Mouse (Mus musculus): ENCODE measurements around the gene Wnt1. TPM values are rescaled to one million over a fixed set of nuclear protein-coding genes. Genes with fewer than 3 reads are reported as not detected.
A peak's percentile ranks its signal among the peaks of the same experiment; 100 is the strongest.
"Not testable (repeated sequence)": the region's sequence is repeated elsewhere in the genome, so short reads cannot be mapped to it uniquely, and the experiment has no call there.

Gene Wnt1
- 0.04 and 0.09 TPM in 2 replicates for polyA plus RNA-seq (2012; rRNA removed)

DNA sequence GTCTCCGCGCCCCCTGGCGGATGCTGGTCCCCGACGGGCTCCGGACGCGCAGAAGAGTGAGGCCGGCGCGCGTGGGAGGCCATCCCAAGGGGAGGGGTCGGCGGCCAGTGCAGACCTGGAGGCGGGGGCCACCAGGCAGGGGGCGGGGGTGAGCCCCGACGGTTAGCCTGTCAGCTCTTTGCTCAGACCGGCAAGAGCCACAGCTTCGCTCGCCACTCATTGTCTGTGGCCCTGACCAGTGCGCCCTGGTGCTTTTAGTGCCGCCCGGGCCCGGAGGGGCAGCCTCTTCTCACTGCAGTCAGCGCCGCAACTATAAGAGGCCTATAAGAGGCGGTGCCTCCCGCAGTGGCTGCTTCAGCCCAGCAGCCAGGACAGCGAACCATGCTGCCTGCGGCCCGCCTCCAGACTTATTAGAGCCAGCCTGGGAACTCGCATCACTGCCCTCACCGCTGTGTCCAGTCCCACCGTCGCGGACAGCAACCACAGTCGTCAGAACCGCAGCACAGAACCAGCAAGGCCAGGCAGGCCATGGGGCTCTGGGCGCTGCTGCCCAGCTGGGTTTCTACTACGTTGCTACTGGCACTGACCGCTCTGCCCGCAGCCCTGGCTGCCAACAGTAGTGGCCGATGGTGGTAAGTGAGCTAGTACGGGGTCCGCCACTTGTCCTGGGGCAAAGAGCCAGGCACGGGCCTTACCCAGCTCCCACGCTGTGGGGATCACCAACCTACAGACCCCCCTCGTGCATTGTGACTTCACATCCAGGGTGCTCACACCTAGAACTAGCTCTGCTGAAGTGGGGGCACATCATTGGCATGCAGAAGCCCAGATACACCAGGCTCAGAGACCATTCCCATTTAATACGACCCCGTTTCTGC is at the start of gene Wnt1:
Wnt1 (plus strand) TSS at position 197 of the 875 bp plus-strand sequence.
- DNase-seq (ENCODE audit: low spot score) = no peak

DNA sequence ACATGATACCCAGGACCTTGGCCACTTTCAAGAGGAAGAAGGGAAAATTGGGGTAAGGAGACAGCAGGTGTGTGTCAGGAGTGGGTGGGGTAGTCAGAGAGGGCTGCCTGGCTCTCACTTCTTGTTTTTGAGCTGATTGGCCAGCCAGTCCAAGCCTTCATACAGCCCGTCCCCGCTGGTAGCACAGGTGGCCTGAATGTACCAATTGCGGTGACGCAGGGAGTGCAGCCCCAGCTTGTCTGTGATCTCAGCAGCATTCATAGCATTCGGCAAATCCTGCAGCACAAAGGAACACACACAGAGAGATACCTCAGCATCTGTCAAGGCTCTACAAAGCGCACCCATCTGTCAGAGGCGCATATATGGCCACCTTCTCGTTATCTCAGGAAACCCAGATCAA is 49.4 kb upstream of the Wnt1 start:
- DNase-seq (ENCODE audit: low spot score) = no peak

DNA sequence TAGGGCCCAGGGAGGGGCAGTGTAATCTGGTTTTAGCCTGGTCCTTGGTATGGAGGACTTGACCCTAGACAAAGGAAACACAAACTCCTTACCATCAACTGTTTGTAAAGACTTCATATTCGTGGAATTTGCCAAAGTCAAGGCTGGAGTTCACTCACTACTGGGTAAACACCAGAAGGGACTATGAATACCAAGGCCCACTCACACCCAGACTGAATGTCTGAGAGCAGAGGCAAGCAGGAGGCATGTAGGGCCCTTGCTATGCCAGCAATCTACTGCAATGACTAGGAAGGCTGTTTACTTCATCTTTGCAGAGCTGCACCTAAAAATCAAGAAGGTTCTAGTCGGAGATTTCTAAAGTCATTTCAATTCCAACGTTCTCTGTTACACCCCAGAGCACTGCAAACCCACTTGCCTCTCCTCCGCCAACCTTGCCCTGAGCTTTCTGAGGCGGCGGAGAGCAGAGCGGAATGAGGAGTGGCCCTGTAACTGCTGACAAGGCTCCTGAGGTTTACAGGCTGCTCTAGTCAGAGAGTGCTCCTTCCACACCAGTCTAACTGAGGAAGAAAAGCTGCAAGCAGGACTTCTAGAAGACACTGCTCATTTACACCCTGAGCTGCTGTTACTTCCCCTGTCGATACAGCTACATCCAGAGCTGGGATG is 46.8 kb upstream of the Wnt1 start:
- no peak for DNase-seq (ENCODE audit: low spot score)

DNA sequence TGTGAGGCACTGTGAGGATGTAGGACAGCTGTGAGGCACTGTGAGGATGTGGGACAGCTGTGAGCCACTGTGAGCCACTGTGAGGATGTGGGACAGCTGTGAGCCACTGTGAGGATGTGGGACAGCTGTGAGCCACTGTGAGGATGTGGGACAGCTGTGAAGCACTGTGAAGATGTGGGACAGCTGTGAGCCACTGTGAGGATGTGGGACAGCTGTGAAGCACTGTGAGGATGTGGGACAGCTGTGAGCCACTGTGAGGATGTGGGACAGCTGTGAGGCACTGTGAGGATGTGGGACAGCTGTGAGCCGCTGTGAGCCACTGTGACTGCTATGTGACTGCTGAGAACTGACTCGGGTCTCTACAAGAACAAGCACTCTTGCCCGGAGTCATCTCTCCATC is 45.8 kb upstream of the Wnt1 start:
- not testable (repeated sequence) for DNase-seq (ENCODE audit: low spot score)

DNA sequence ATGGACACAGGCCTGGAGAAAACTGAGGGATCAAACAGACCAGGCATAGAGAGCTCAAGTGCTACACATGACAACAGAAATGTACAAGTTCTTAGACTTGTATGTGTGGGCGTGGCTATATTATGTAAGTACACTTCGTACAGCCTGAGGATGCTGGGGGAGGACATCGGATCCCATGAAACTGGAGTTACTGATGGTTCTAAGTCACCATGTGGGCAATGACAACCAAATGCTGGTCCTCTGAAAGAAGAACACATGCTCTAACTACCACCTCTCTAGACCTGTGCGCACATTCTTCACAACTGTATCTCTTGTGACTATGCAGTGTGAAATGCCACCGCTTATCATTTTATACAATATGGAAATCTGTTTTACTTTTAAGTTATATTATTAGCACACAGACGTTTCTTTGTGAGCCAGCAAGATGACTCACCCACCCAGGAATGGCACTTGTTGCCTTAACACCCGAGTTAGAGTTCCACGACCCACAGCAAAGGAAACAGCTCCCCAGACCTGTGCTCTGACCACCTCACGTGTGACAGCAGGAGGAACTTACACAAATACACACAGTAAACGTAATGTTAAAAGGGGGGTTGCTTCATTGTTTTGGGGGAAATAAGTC is 43.2 kb upstream of the Wnt1 start:
- no peak for DNase-seq (ENCODE audit: low spot score)

DNA sequence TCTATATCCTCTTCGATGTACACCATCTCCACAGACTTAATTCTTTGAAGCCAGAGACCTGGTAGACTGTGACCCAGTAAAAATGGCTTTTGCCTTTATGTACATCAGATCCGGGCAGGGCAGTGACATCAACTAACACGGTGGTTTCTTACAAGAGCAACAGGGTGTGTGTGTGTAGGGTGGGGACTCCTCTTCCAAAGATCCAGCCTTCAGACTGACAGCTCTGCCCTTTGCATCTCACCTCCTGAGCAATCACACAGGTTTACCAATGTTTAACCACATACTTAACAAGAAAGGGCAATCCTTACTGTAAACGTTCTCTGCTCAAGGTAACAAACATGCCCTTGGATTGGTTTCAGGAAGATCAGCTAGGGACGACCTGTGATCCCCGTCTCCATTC is 42.4 kb upstream of the Wnt1 start:
- DNase-seq (ENCODE audit: low spot score) = no peak

DNA sequence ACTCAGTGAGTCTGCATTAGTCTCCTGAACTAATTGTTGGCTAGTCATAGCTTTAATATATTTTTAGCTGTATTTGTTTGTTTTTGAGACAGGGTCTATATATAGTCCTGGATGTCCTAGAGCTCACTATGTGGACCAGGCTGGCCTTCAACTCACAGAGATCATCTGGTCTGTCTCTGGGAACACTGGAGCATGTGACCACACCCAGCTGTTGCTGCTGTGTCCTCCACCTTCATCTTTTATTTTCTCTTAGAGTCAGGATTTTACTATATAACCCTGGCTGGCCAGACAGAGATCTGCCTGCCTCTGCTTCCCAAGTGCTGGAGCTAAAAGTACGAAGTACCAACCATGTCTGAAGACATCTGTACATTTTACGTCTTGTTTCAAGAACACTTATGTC is 40.6 kb upstream of the Wnt1 start:
- no peak for DNase-seq (ENCODE audit: low spot score)

DNA sequence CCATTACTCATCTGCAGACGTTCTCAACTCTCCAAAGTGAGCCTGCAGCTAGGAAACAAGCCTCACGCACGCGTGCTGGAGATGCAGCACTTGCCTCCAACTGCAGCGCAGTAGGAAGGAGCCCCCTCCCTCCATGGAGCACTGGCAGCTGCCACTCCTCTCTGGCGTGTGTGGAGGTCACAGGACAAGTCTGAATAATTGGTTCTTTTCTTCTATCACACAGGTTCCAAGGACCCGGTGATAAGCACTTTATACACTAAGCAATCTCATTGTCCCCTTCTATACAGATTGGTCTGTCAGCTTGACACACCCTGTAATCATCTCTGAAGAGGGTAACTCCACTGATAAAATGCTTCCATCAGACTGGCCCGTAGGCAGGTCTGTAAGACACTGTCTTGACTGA is 36.6 kb upstream of the Wnt1 start:
- DNase-seq (ENCODE audit: low spot score) = no peak

DNA sequence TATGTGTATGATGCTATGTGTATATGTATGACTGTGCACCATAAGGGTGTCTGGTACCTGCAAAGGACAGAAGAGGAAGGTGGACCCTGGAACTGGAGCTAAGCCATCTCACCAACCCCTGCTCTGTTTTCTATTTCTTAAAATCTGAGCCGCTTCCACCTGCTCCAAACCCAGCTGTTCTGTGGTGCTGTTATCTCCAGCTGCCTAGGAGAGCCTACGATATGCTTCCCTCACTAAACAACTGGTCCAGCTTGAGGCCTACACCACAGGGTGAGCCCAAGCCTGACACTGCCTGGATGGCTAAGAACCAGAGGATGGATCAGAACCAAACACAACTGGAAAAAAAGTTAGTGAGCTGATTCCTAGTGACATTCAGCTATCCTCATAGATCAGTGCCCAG is 35.5 kb upstream of the Wnt1 start:
- DNase-seq (ENCODE audit: low spot score) = no peak

DNA sequence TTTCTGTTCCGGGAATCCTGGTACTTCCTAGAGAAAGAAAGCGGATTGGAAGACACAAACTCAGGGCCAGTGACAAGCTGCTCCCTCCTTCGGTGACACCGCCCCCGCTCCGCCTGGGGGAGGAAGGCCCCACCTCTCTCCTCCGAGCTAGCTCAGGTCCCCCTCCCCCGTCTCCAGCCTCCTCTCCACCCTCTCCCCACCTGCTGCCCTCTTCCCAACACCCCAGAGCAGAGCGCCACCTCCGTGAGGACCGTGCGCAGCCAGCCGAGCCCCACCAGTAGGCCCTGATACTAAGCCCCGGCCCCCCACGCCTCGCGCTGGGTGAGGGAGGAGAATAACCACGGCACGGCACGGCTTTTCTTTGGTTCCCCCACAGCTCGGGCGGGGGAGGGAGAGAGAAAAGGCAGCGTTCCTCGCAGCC is 27.4 kb upstream of the Wnt1 start:
- peak; percentile 54 for DNase-seq (ENCODE audit: low spot score)

DNA sequence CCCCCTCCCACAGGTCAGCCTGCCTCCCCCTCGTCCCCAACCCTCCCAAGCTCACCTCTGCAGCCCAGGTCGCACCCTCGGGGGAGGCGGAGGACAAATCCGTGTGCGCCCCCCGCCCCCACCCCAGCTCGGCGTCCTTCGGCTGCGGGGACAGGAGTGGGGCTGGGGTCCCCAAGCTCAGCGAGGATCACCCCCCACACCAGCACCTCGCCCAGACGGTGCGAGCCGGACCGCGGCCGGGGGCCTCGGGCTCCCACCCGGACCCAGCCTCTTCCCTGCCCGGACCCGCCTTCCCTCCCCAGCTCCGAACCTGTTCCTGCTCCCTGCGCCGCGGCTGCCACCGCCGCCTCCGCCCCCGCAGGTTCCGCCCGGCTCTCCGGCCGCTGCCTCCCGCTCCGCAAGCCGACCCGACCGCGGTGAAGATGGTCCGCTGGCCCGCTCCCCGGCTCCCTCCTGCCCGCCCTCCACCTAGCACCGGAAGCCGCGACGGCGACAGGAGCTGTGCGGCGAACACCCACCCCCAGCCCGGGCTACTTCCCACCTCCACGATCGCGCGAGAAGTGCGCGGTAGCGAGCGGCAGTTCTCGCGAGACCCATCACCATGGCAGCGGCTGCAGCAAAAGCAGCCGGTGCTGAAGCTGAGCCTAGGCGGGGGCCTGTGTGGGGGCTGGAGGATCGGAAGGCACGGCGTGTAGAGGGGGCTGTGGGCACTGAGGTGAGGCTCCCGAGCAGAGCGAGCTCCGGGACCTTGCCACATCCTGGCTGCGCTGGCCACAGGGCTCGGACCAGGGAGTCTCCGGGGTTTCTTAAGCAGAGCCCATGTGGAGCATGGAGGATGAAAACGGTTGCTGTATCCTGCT is 26.8 kb upstream of the Wnt1 start, which contains the start of gene Arf3:
Arf3 (minus strand) TSS at position 545 of the 860 bp plus-strand sequence.
- peak; percentile 98 for DNase-seq (ENCODE audit: low spot score)

DNA sequence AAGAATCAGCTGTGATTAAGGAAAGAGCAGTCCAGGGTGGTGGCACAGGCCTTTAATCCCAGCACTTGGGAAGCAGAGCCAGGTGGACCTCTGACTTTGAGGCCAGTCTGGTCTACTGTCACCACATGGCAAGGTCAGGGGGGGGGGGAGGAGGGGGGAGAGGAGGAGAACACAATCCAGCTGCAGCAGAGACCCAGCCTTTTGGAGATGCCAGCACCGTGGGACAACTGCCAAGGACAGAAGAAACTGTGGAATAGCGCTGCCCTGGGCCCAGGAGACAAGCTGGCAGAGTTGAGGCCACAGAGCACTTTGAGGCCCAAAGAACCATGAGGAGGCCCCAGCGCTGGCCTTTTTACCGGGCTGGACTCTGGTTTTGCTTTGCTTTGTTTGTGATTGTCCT is 23.7 kb upstream of the Wnt1 start:
- no peak for DNase-seq (ENCODE audit: low spot score)

DNA sequence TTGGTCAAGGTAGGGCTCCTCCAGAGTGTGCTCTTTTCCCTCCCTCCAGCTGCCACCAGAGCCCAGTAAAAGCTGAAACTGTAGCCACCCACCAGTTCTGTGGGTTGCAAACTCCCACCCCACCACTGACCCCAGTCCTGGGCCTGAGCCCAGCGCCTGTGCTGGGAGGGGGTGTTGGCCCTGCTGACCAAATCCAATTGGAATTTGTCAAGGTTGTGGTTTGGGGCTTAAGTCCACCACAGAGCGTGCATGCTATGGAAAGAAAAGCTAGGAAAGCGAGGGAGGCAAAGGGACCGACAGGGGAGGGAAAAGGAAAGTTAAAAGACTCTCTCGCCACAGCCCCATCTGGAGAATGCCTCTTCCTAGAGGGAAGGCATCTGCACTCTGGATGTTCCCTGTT is 21.4 kb upstream of the Wnt1 start:
- DNase-seq (ENCODE audit: low spot score) = no peak

DNA sequence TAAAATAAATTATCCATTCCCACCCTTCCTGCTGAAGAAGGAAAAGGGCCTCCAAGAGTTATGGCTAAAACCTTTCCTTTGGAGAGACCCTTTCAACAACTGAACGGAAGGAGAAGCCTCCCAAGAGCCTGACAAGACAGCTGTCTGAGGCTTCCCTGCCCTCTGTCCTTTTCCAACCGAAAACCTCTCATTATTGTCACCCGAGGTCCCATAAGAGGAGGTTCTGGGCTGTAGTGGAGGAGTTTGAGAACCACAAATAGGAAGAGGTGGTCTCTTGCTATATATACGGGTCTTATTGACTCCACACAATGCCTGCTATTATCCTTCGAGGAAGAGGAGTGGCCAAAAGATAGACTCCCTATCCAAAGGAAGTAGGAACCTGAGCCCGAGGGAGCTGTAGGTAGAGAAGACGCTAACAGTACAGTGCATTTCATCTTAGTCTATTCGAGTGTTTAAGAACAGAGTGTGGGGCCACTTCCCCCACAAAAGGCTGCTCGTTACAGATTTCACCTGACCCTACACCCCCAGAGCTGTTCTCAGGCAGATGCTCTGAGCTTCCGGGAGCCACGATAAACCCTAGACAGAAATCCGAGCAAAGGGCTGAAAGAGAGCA is 17.7 kb upstream of the Wnt1 start:
- DNase-seq (ENCODE audit: low spot score) = no peak

DNA sequence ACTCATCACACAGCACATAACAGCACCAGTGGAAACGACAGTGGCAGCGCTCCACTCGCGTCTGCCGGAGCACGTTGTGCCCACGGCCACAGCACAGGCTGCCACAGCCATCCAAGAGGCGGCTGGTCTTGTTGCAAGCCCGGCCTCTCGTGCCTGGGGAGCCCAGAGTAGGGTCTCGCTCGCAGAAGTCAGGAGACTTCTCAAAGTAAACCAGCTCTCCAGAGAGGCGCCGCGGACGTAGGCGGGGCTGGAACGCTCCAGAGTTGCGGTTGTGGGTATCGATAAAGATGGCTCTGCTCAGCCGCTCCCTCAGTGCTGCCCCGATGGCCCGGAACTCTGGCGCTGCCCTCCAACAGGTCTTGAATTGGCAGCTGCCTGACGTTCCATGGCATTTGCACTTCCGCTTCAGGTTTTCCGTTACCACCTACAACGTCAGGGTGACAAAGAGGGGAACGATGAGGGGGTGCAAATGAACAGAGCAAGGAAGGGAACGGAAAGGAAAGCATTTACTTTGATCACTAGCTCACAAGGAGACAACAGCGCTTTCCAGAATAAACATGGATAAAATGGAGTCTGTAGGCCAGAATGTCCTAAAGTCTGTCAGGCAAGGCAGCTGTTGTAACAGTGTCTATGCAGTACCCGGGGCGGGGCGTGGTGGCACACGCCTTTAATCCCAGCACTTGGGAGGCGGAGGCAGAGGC is 17.0 kb upstream of the Wnt1 start:
- no peak for DNase-seq (ENCODE audit: low spot score)

DNA sequence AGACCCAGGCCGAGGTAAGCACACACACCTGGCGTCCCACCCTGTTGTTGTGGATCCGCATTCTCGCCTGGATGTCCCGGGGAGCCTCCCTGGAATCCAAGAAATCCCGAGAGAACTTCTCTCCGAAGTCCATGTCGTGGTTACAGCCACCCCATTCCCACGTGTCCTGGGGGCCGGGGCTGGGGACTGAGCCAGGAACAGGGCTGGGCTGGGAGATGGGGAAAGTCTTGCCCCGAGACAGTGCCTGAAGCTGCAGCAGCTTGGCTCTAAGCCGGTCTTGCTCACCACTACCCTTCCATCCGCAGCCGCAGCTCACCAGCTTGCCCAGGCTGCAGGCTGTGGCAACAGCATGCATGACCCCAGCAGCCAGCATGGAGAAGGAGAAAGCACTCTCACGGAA is 15.6 kb upstream of the Wnt1 start:
- no peak for DNase-seq (ENCODE audit: low spot score)

DNA sequence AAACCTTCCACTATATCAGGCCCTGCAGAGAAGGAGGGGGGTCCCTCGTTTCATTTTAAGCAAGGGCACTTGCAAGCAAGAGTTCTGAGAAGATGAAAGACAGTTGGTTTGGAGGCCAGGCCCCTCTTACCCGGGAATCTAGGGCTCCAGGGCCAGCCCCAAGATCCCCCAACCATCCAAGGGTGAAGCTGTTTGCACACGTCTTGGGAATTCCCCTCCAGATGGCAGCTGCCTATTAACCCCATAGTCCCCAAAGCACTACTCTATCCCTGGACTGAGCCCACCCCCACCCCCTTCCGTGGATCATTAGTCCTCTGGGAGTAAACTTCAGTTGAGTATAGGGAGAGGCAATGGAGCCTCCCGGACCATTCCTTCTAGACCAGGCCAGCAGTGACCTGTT is 14.1 kb upstream of the Wnt1 start:
- DNase-seq (ENCODE audit: low spot score) = no peak

DNA sequence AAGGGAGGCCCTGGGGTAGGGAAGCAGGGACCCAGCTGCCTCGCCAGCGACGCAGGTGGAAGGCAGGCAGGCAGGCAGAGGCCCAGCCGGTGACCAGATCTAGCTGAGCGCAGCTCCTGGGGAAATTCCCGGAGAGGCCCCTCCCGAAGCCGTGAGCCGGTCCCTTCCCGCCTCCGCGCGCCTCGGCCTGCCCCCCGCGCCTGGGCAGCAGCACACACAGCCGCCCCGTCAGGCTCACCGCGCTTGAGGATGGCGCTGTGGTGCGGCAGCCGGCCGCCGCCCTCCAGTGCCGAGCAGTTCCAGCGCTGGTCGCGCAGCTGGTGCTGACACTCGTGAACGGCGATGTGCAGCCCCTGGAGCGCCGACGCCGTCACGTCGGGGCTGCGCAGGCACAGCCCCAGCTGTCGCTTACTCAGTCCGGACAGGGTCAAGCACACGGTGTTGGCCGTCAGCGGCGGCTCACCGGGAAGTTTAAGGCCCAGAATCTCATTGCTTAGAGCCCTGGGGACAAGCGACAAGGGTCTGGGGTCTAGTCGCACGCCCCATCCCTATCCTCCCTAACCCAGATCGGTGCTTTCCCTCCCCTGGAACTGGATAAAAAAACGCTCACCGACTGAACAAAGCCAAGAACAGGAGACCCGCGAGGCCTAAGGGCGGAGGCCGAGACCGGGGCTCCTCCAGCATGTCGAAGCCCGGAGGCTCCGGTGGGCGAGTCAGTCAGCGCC is 13.2 kb upstream of the Wnt1 start:
- DNase-seq (ENCODE audit: low spot score) = no peak

DNA sequence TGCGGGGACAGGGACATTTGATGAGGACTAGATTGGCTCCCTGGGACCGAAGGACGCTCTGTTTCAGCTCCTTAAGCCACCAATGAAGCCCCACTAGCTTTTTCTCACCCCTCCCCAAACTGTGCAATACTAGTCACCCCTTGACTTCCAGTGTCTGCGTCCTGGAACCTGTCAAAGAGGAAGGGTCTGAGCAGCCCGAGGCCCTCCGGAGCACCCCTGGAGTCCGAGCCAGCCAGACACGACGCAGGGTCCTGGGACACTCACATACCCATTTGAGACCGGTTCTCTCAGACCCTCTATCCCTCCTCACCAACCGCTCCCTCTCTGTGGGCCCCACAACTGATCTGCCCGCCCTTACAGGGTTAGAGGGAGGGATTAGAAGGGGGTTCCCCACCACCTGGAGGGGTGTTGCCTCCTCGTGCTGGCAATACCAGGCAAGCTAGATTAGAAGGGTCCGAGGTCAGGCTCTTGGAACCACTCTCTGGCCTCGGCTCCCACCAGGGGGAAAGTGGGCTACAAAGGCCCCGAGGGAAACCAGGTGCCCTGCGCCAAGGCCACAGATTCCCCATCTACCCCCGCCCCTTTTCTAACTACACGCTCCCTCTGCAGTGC is 12.5 kb upstream of the Wnt1 start:
- no peak for DNase-seq (ENCODE audit: low spot score)

DNA sequence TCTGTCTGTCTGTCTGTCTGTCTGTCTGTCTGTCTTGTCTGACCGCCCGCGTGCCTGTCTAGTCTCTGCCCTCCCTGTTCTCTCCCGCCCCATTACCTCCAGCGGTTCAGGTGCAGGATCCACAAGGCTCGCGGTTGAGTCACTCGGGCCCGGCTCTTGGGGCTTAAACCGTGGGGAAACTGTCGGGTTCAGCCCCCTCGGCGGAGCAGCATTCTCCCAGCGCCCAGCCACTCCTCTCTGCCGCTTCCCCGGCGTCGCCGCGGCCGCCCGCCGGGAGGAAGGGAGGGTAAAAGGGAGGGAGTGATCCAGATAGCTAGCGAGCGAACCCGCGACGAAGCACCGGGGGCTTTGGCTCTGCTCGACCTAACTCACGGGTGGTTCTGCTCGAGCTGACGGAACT is 11.9 kb upstream of the Wnt1 start, which contains the start of gene Wnt10b:
Wnt10b (minus strand) TSS at position 389 of the 400 bp plus-strand sequence.
- no peak for DNase-seq (ENCODE audit: low spot score)
